Mouse (Mus musculus) heart, adult 2 months (tissue): ENCODE measurements around the gene Snx22. TPM values are rescaled to one million over a fixed set of nuclear protein-coding genes. Genes with fewer than 3 reads are reported as not detected.

ENCODE experiments used
- DNase-seq, 2 experiments: peaks; one replicate each; pipeline ENCODE4 v3.0.0; 2021
- H3K27ac ChIP-seq: fragments of 200-600 bp; 2 replicates; pipeline ENCODE4 v1.8.1; 2022
- H3K27me3 ChIP-seq: fragments of 200-500 bp; 2 replicates; pipeline ENCODE4 v1.6.1; 2012; ENCODE audit warnings: mild to moderate bottlenecking, low read length, inconsistent platforms, mixed read lengths; ENCODE audit not compliant: control insufficient read depth, insufficient read depth
- H3K36me3 ChIP-seq: fragments of 200-500 bp; 2 replicates; pipeline ENCODE4 v1.6.1; 2012; ENCODE audit warnings: low read length, inconsistent platforms; ENCODE audit not compliant: control insufficient read depth, insufficient read depth
- H3K4me1 ChIP-seq: fragments of 200-500 bp; 2 replicates; pipeline ENCODE4 v1.6.1; 2011; ENCODE audit warnings: low read length; ENCODE audit not compliant: control insufficient read depth, insufficient read depth
- H3K4me3 ChIP-seq: fragments of 200-600 bp; 2 replicates; pipeline ENCODE4 v1.8.1; 2022
- H3K79me2 ChIP-seq: fragments of 200-500 bp; replicated peaks from 2 replicates; pipeline ENCODE4 v1.6.1; 2012; ENCODE audit warnings: mild to moderate bottlenecking, inconsistent platforms, low read length, moderate library complexity, mixed read lengths; ENCODE audit not compliant: control insufficient read depth, insufficient read depth
- H3K9ac ChIP-seq: fragments of 200-500 bp; 2 replicates; pipeline ENCODE4 v1.6.1; 2012; ENCODE audit warnings: low read depth, mild to moderate bottlenecking, control low read depth, inconsistent platforms, low read length, mixed read lengths
- CTCF ChIP-seq: fragments of 200-600 bp; IDR thresholded peaks from 2 replicates; pipeline ENCODE4 v1.8.1; 2022; ENCODE audit warnings: antibody characterized with exemption, mild to moderate bottlenecking, moderate library complexity
- EP300 ChIP-seq: fragments of 200-500 bp; IDR thresholded peaks from 2 replicates; pipeline ENCODE4 v1.6.1; 2011; ENCODE audit warnings: low read depth, low read length, control low read depth; ENCODE audit not compliant: insufficient read depth
- POLR2A ChIP-seq: fragments of 200-500 bp; IDR thresholded peaks from 2 replicates; pipeline ENCODE4 v1.6.1; 2011; ENCODE audit warnings: mild to moderate bottlenecking, low read depth, low read length, control low read depth; ENCODE audit not compliant: insufficient read depth
- WGBS: fragments of 180-500 bp; shearing (Covaris S2); methylation state at CpG from one replicate; pipeline ENCODE4 v1.1.7; 2018; 5-methylcytosine and 5-hydroxymethylcytosine counted together
- intact Hi-C: fragments of 180-260 bp; cut with DNase I; formaldehyde crosslinking; loops from one replicate; pipeline ENCODE4 v1.15.1; 2025
- polyA plus RNA-seq: library from polyadenylated mRNA; depleted of rRNA; stranded (reverse); fragments of >200 nt; gene quantifications from 2 replicates; pipeline ENCODE4 v1.2.3, GENCODE M21; 2012
- total RNA-seq, 2 experiments: library from RNA; stranded (reverse); gene quantifications; 2 replicates each; pipeline ENCODE4 v1.2.3; 2021

Snx22 gene
- total and polyA plus RNA-seq, 3 experiments = 0.70 to 0.86 (median 0.70) TPM

- Histone ChIP-seq H3K79me2 (no peaks in the 10 kb centered on the region), H3K4me3 (no peak overlapping the region), H3K9ac (no peak overlapping the region), H3K36me3 (no peaks in the 10 kb centered on the region; the same call in 1 of the 2 replicates), H3K27ac (no peak overlapping the region), H3K27me3 (no peaks in the 10 kb centered on the region), H3K4me1 (peaks cover 2% of the 10 kb centered on the region; the same call in 1 of the 2 replicates)
- no peak for DNase-seq
- TF ChIP-seq CTCF (no peak), EP300 (no peak), POLR2A (no peak)
- intact Hi-C loops = no loop called here
- 81% methylated on average over 13 of the region's 13 CpGs for WGBS
Measured at GRCm38 (mm10) chr9:66090593-66091244, 21.2 kb upstream of the Snx22 start.

GRCm38 (mm10) chr9:66088411-66088810 lies 18.9 kb upstream of the Snx22 start:
- H3K9ac ChIP-seq = no peak overlapping the region
- intact Hi-C loops = loop anchor here (5.0 kb wide), 1 partner anchor 36 kb away; no protein-coding TSS in a partner anchor
- no peaks in the 10 kb centered on the region for H3K27me3 ChIP-seq
- H3K4me3 ChIP-seq = no peak overlapping the region
- no peaks in the 10 kb centered on the region for H3K36me3 ChIP-seq
- peak; percentile 39 to 61 for DNase-seq
- 23% methylated on average over 4 of the region's 4 CpGs for WGBS
- peaks cover 2% of the 10 kb centered on the region; the same call in 1 of the 2 replicates for H3K4me1 ChIP-seq
- no peaks in the 10 kb centered on the region for H3K79me2 ChIP-seq
- H3K27ac ChIP-seq = no peak overlapping the region
- TF ChIP-seq EP300 (0 out of 2 replicates have a peak, but pooled peaks have one; percentile 36), POLR2A (no peak), CTCF (peak; percentile 85)

- TF ChIP-seq EP300 (no peak), CTCF (no peak), POLR2A (no peak)
- no peaks in the 10 kb centered on the region for H3K4me1 ChIP-seq
- WGBS = 96% methylated on average over 7 of the region's 7 CpGs
- H3K9ac ChIP-seq = no peak overlapping the region
- H3K4me3 ChIP-seq = no peak overlapping the region
- no peak for DNase-seq
- no peaks in the 10 kb centered on the region for H3K27me3 ChIP-seq
- intact Hi-C loops = loop anchor here (5.0 kb wide), 1 partner anchor 35 kb away; no protein-coding TSS in a partner anchor
- H3K36me3 ChIP-seq = no peaks in the 10 kb centered on the region
- no peak overlapping the region for H3K27ac ChIP-seq
- no peaks in the 10 kb centered on the region for H3K79me2 ChIP-seq
Measured at GRCm38 (mm10) chr9:66087062-66087461, 17.5 kb upstream of the Snx22 start.

- Histone ChIP-seq H3K36me3 (no peaks in the 10 kb centered on the region), H3K4me3 (no peak overlapping the region), H3K4me1 (no peaks in the 10 kb centered on the region), H3K27me3 (no peaks in the 10 kb centered on the region), H3K79me2 (no peaks in the 10 kb centered on the region), H3K9ac (no peak overlapping the region), H3K27ac (no peak overlapping the region)
- 74% methylated on average over 3 of the region's 3 CpGs for WGBS
- TF ChIP-seq EP300 (no peak), POLR2A (no peak), CTCF (no peak)
- intact Hi-C loops = no loop called here
- DNase-seq = no peak
Measured at GRCm38 (mm10) chr9:66084171-66084570, 14.7 kb upstream of the Snx22 start.

- 62% methylated on average over 4 of the region's 4 CpGs for WGBS
- H3K27ac ChIP-seq = no peak overlapping the region
- H3K4me1 ChIP-seq = no peaks in the 10 kb centered on the region
- H3K79me2 ChIP-seq = no peaks in the 10 kb centered on the region
- no peak overlapping the region for H3K9ac ChIP-seq
- intact Hi-C loops = no loop called here
- no peaks in the 10 kb centered on the region for H3K36me3 ChIP-seq
- H3K4me3 ChIP-seq = no peak overlapping the region
- TF ChIP-seq CTCF = no peak
- TF ChIP-seq POLR2A = no peak
- TF ChIP-seq EP300 = no peak
- DNase-seq = no peak
- H3K27me3 ChIP-seq = no peaks in the 10 kb centered on the region
Measured at GRCm38 (mm10) chr9:66081999-66082398, 12.5 kb upstream of the Snx22 start.

GRCm38 (mm10) chr9:66080804-66081459 lies 11.4 kb upstream of the Snx22 start:
- Histone ChIP-seq H3K27me3 (no peaks in the 10 kb centered on the region), H3K4me1 (no peaks in the 10 kb centered on the region), H3K4me3 (no peak overlapping the region), H3K36me3 (no peaks in the 10 kb centered on the region), H3K79me2 (no peaks in the 10 kb centered on the region), H3K27ac (no peak overlapping the region), H3K9ac (no peak overlapping the region)
- intact Hi-C loops = no loop called here
- TF ChIP-seq CTCF (no peak), POLR2A (no peak), EP300 (no peak)
- 67% methylated on average over 3 of the region's 3 CpGs for WGBS
- no peak for DNase-seq
